Mouse (Mus musculus): ENCODE results near the gene Cul4b. TPM values are rescaled to one million over a fixed set of nuclear protein-coding genes. Genes with fewer than 3 reads are reported as not detected.
"Not testable (repeated sequence)": the region's sequence is repeated elsewhere in the genome, so short reads cannot be mapped to it uniquely, and the experiment has no call there.

Gene Cul4b
- polyA plus RNA-seq, 1 experiment from 2014 or later = 37.3 TPM

- no peaks in the 10 kb centered on the region for H3K9me3 ChIP-seq (ENCODE audit: control insufficient read depth, low read depth, low read length)
- H3K36me3 ChIP-seq (ENCODE audit: control insufficient read depth, insufficient read depth, low read length) = no peaks in the 10 kb centered on the region
- no peak overlapping the region for H3K9ac ChIP-seq (replicated peaks; ENCODE audit: low read depth, low read length)
- no peak overlapping the region for H3K4me3 ChIP-seq (ENCODE audit: low read depth, low read length)
- H3K27ac ChIP-seq (ENCODE audit: low read length) = no peak overlapping the region
- H3K4me1 ChIP-seq (ENCODE audit: control insufficient read depth, insufficient read depth, low read length) = no peaks in the 10 kb centered on the region
- ATAC-seq (ENCODE audit: insufficient number of reproducible peaks, insufficient read depth, low FRiP score, low read depth) = no peak
- 69% methylated on average over 6 of the region's 6 CpGs for WGBS
- no peaks in the 10 kb centered on the region for H3K27me3 ChIP-seq (ENCODE audit: control insufficient read depth, insufficient read depth, low read length)
- no peak overlapping the region for H3K4me2 ChIP-seq (replicated peaks; ENCODE audit: low read depth, low read length)
Observed at GRCm38 (mm10) chrX:38566521-38567205, 9.3 kb downstream of the Cul4b start.

GRCm38 (mm10) chrX:38565176-38565542 is 10.8 kb downstream of the Cul4b start:
- H3K27ac ChIP-seq (ENCODE audit: low read length) = peak overlapping the region; percentile 89
- H3K4me3 ChIP-seq (ENCODE audit: low read depth, low read length) = peak overlapping the region; percentile 44; the same call in 1 of the 2 replicates
- no peak for ATAC-seq (ENCODE audit: insufficient number of reproducible peaks, insufficient read depth, low FRiP score, low read depth)
- 10% methylated on average over 8 of the region's 8 CpGs for WGBS
- no peaks in the 10 kb centered on the region for H3K27me3 ChIP-seq (ENCODE audit: control insufficient read depth, insufficient read depth, low read length)
- no peaks in the 10 kb centered on the region for H3K36me3 ChIP-seq (ENCODE audit: control insufficient read depth, insufficient read depth, low read length)
- peak overlapping the region; percentile 47 for H3K4me2 ChIP-seq (replicated peaks; ENCODE audit: low read depth, low read length)
- H3K9ac ChIP-seq (replicated peaks; ENCODE audit: low read depth, low read length) = no peak overlapping the region
- H3K4me1 ChIP-seq (ENCODE audit: control insufficient read depth, insufficient read depth, low read length) = no peaks in the 10 kb centered on the region
- no peaks in the 10 kb centered on the region for H3K9me3 ChIP-seq (ENCODE audit: control insufficient read depth, low read depth, low read length)

GRCm38 (mm10) chrX:38564542-38565175 is 11.3 kb downstream of the Cul4b start:
- peak; percentile 93 for ATAC-seq (ENCODE audit: insufficient number of reproducible peaks, insufficient read depth, low FRiP score, low read depth)
- H3K27ac ChIP-seq (ENCODE audit: low read length) = peak overlapping the region; percentile 95

GRCm38 (mm10) chrX:38563941-38564541 is 12.0 kb downstream of the Cul4b start:
- Histone ChIP-seq H3K9ac (replicated peaks; ENCODE audit: low read depth, low read length) (peak overlapping the region; percentile 25), H3K27ac (ENCODE audit: low read length) (peak overlapping the region; percentile 95; the same call in 1 of the 2 replicates), H3K4me1 (ENCODE audit: control insufficient read depth, insufficient read depth, low read length) (no peaks in the 10 kb centered on the region), H3K36me3 (ENCODE audit: control insufficient read depth, insufficient read depth, low read length) (no peaks in the 10 kb centered on the region), H3K9me3 (ENCODE audit: control insufficient read depth, low read depth, low read length) (no peaks in the 10 kb centered on the region), H3K4me3 (ENCODE audit: low read depth, low read length) (peak overlapping the region; percentile 44), H3K27me3 (ENCODE audit: control insufficient read depth, insufficient read depth, low read length) (no peaks in the 10 kb centered on the region), H3K4me2 (replicated peaks; ENCODE audit: low read depth, low read length) (peak overlapping the region; percentile 59)
- 22% methylated on average over 10 of the region's 19 CpGs for WGBS
- no peak for ATAC-seq (ENCODE audit: insufficient number of reproducible peaks, insufficient read depth, low FRiP score, low read depth)

More at GRCm38 (mm10) chrX:38564542-38565175, 11.3 kb downstream of the Cul4b start:
- H3K4me3 ChIP-seq (ENCODE audit: low read depth, low read length) = peak overlapping the region; percentile 44
- no peaks in the 10 kb centered on the region for H3K27me3 ChIP-seq (ENCODE audit: control insufficient read depth, insufficient read depth, low read length)
- peak overlapping the region; percentile 25 for H3K9ac ChIP-seq (replicated peaks; ENCODE audit: low read depth, low read length)
- H3K4me2 ChIP-seq (replicated peaks; ENCODE audit: low read depth, low read length) = peak overlapping the region; percentile 59; the same call in 1 of the 2 replicates
- 19% methylated on average over 36 of the region's 52 CpGs for WGBS
- no peaks in the 10 kb centered on the region for H3K36me3 ChIP-seq (ENCODE audit: control insufficient read depth, insufficient read depth, low read length)
- no peaks in the 10 kb centered on the region for H3K4me1 ChIP-seq (ENCODE audit: control insufficient read depth, insufficient read depth, low read length)
- no peaks in the 10 kb centered on the region for H3K9me3 ChIP-seq (ENCODE audit: control insufficient read depth, low read depth, low read length)

GRCm38 (mm10) chrX:38553255-38553654 is 22.7 kb downstream of the Cul4b start:
- Histone ChIP-seq H3K9ac (replicated peaks; ENCODE audit: low read depth, low read length) (no peak overlapping the region), H3K36me3 (ENCODE audit: control insufficient read depth, insufficient read depth, low read length) (no peaks in the 10 kb centered on the region; the same call in 1 of the 2 replicates), H3K27ac (ENCODE audit: low read length) (no peak overlapping the region), H3K4me2 (replicated peaks; ENCODE audit: low read depth, low read length) (no peak overlapping the region), H3K9me3 (ENCODE audit: control insufficient read depth, low read depth, low read length) (no peaks in the 10 kb centered on the region), H3K4me3 (ENCODE audit: low read depth, low read length) (no peak overlapping the region), H3K4me1 (ENCODE audit: control insufficient read depth, insufficient read depth, low read length) (no peaks in the 10 kb centered on the region), H3K27me3 (ENCODE audit: control insufficient read depth, insufficient read depth, low read length) (no peaks in the 10 kb centered on the region)
- ATAC-seq (ENCODE audit: insufficient number of reproducible peaks, insufficient read depth, low FRiP score, low read depth) = no peak

- no peak overlapping the region for H3K27ac ChIP-seq (ENCODE audit: low read length)
- 5% methylated on average over 7 of the region's 7 CpGs for WGBS
- no peaks in the 10 kb centered on the region for H3K27me3 ChIP-seq (ENCODE audit: control insufficient read depth, insufficient read depth, low read length)
- H3K4me2 ChIP-seq (replicated peaks; ENCODE audit: low read depth, low read length) = no peak overlapping the region
- no peaks in the 10 kb centered on the region for H3K4me1 ChIP-seq (ENCODE audit: control insufficient read depth, insufficient read depth, low read length)
- H3K36me3 ChIP-seq (ENCODE audit: control insufficient read depth, insufficient read depth, low read length) = no peaks in the 10 kb centered on the region
- no peak for ATAC-seq (ENCODE audit: insufficient number of reproducible peaks, insufficient read depth, low FRiP score, low read depth)
- H3K4me3 ChIP-seq (ENCODE audit: low read depth, low read length) = no peak overlapping the region
- H3K9ac ChIP-seq (replicated peaks; ENCODE audit: low read depth, low read length) = no peak overlapping the region
- no peaks in the 10 kb centered on the region for H3K9me3 ChIP-seq (ENCODE audit: control insufficient read depth, low read depth, low read length)
Observed at GRCm38 (mm10) chrX:38514556-38514955, 61.4 kb downstream of the Cul4b start.

- ATAC-seq (ENCODE audit: insufficient number of reproducible peaks, insufficient read depth, low FRiP score, low read depth) = no peak
- 82% methylated on average over 13 of the region's 14 CpGs for WGBS
Observed at GRCm38 (mm10) chrX:38504846-38505245, 71.2 kb downstream of the Cul4b start.

GRCm38 (mm10) chrX:38502182-38502581 is 73.8 kb downstream of the Cul4b start:
- WGBS = 71% methylated on average over 5 of the region's 5 CpGs
- H3K9me3 ChIP-seq (ENCODE audit: control insufficient read depth, low read depth, low read length); H3K4me1 ChIP-seq (ENCODE audit: control insufficient read depth, insufficient read depth, low read length); ATAC-seq (ENCODE audit: insufficient number of reproducible peaks, insufficient read depth, low FRiP score, low read depth); H3K27me3 ChIP-seq (ENCODE audit: control insufficient read depth, insufficient read depth, low read length); H3K36me3 ChIP-seq (ENCODE audit: control insufficient read depth, insufficient read depth, low read length); H3K4me3 ChIP-seq (ENCODE audit: low read depth, low read length); H3K4me2 ChIP-seq (replicated peaks; ENCODE audit: low read depth, low read length); H3K9ac ChIP-seq (replicated peaks; ENCODE audit: low read depth, low read length); H3K27ac ChIP-seq (ENCODE audit: low read length): not testable (repeated sequence)

More at GRCm38 (mm10) chrX:38504846-38505245, 71.2 kb downstream of the Cul4b start:
- Histone ChIP-seq H3K9me3 (ENCODE audit: control insufficient read depth, low read depth, low read length) (no peaks in the 10 kb centered on the region), H3K9ac (replicated peaks; ENCODE audit: low read depth, low read length) (no peak overlapping the region), H3K4me3 (ENCODE audit: low read depth, low read length) (no peak overlapping the region), H3K4me2 (replicated peaks; ENCODE audit: low read depth, low read length) (no peak overlapping the region), H3K4me1 (ENCODE audit: control insufficient read depth, insufficient read depth, low read length) (no peaks in the 10 kb centered on the region), H3K27me3 (ENCODE audit: control insufficient read depth, insufficient read depth, low read length) (no peaks in the 10 kb centered on the region), H3K27ac (ENCODE audit: low read length) (no peak overlapping the region), H3K36me3 (ENCODE audit: control insufficient read depth, insufficient read depth, low read length) (no peaks in the 10 kb centered on the region)
